Mouse (Mus musculus): ENCODE data around the gene Lypd6.

- TF ChIP-seq POLR2A (IDR thresholded peaks at IDR 0.05; ENCODE audit: control insufficient read depth in 1 of 2, insufficient read depth in 1 of 2, low read depth in 1 of 2, low read length in 2 of 2, poor library complexity in 1 of 2) (no peak), SMC3 (IDR thresholded peaks at IDR 0.05; ENCODE audit: low read depth, low read length) (no peak), ZMIZ1 (IDR thresholded peaks at IDR 0.05; ENCODE audit: low read depth, low read length) (no peak), NRF1 (IDR thresholded peaks at IDR 0.05; ENCODE audit: insufficient read depth, low read depth, low read length, poor library complexity, severe bottlenecking) (no peak), USF2 (IDR thresholded peaks at IDR 0.05; ENCODE audit: borderline replicate concordance in 1 of 2, insufficient read depth in 1 of 2, low read depth in 1 of 2, low read length in 2 of 2) (no peak), CTCF (IDR thresholded peaks at IDR 0.05 in 2 of 3, conservative IDR thresholded peaks at IDR 0.05 in 1 of 3; ENCODE audit: control insufficient read depth in 1 of 3, insufficient read depth in 1 of 3, low read depth in 2 of 3, low read length in 3 of 3, poor library complexity in 1 of 3, severe bottlenecking in 1 of 3) (no peak)
These were observed 20.4 kb upstream of the Lypd6 start for GRCm38 (mm10) chr2:50045841-50046240.
